Mouse (Mus musculus) layer of hippocampus, postnatal 14 days (tissue): ENCODE measurements around the gene Pdik1l. TPM values are rescaled to one million over a fixed set of nuclear protein-coding genes. Genes with fewer than 3 reads are reported as not detected.

Experiments used
- DNase-seq, 2 experiments: peaks; one replicate each; pipeline ENCODE4 v3.0.0; 2021 to 2022; ENCODE audit warnings: low spot score in 2 of 2, mixed read lengths in 1 of 2
- total RNA-seq, 2 experiments: library from RNA; stranded (reverse); gene quantifications; 2 replicates each; pipeline ENCODE4 v1.2.3; 2021

Pdik1l gene
- total RNA-seq, 2 experiments from 2014 or later = 21.5 to 21.9 TPM

- DNase-seq = peak in 1 of 2 experiments; percentile 39
Observed at GRCm38 (mm10) chr4:134263191-134263590, 24.5 kb downstream of the Pdik1l start.

GRCm38 (mm10) chr4:134258354-134258753 lies 29.3 kb downstream of the Pdik1l start:
- DNase-seq = no peak

- DNase-seq = no peak
Observed at GRCm38 (mm10) chr4:134257198-134258009, 30.3 kb downstream of the Pdik1l start.

GRCm38 (mm10) chr4:134256407-134257197 lies 31.1 kb downstream of the Pdik1l start:
- no peak for DNase-seq

- DNase-seq = no peak
Observed at GRCm38 (mm10) chr4:134255854-134256253, 31.8 kb downstream of the Pdik1l start.

GRCm38 (mm10) chr4:134254835-134255234 lies 32.9 kb downstream of the Pdik1l start:
- DNase-seq = no peak

- no peak for DNase-seq
Observed at GRCm38 (mm10) chr4:134253722-134254324, 33.9 kb downstream of the Pdik1l start, which contains the start of gene Grrp1. Gene Grrp1, minus strand, starts transcription at chr4:134254106.

- no peak for DNase-seq
Observed at GRCm38 (mm10) chr4:134252911-134253721, 34.6 kb downstream of the Pdik1l start.

GRCm38 (mm10) chr4:134252131-134252910 lies 35.4 kb downstream of the Pdik1l start:
- DNase-seq = no peak

GRCm38 (mm10) chr4:134251241-134252130 lies 36.2 kb downstream of the Pdik1l start:
- DNase-seq = peak in 1 of 2 experiments; percentile 28

- DNase-seq = no peak
Observed at GRCm38 (mm10) chr4:134250930-134251240, 36.8 kb downstream of the Pdik1l start.

GRCm38 (mm10) chr4:134250116-134250929 lies 37.4 kb downstream of the Pdik1l start:
- no peak for DNase-seq

- peak; percentile 61 to 72 for DNase-seq
Observed at GRCm38 (mm10) chr4:134249651-134250050, 38.0 kb downstream of the Pdik1l start.

GRCm38 (mm10) chr4:134246719-134247258 lies 40.9 kb downstream of the Pdik1l start, which contains the start of gene Gm30191:
Gene Gm30191, plus strand, starts transcription at chr4:134246935.
- DNase-seq = no peak

GRCm38 (mm10) chr4:134246256-134246655 lies 41.4 kb downstream of the Pdik1l start:
- no peak for DNase-seq

- peak; percentile 95 to 96 for DNase-seq
Observed at GRCm38 (mm10) chr4:134245148-134245843, 42.4 kb downstream of the Pdik1l start, which contains the start of gene Zfp593. Gene Zfp593, minus strand, starts transcription at chr4:134245592.
